Mouse (Mus musculus): ENCODE results near the gene Obsl1.

- TF ChIP-seq CTCF (IDR thresholded peaks at IDR 0.05; ENCODE audit: borderline replicate concordance, insufficient read depth, low read depth, low read length) = no peak
- TF ChIP-seq POLR2A (IDR thresholded peaks at IDR 0.05; ENCODE audit: borderline replicate concordance, insufficient read depth, low read length) = no peak
These were observed 32.4 kb upstream of the Obsl1 start for GRCm38 (mm10) chr1:75538597-75539190.
